8 mouse cellular contexts compared by ENCODE assay signal in the genomic region with DNA sequence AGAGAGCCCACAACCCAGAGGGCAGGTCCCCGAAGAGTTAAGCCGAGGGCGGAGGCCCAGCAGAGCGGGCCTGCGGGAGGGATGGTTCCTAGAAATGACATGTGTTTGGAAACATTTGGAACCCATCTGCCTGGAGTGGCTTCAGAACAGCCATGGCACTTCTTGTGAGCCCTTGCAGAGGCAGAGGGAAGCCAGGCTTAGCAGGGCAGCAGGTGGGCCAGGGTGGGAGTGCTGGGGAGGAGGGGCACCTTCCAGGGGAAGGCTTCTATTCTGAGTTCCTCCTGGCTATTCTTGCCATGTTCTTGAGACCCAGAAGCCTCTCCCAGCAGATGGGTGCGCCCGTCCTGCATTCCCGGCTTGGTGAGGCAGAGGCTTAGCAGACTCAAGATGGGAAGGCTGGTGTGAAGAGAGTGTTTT.
DNase-seq lines count a peak whose midpoint lies in the region; ATAC-seq and TF ChIP-seq lines count a peak whose summit lies in the region.

No protein-coding gene starts in this region.

- DNase-seq in gastrocnemius, postnatal 4 days (ENCODE audit: low spot score in 2 of 2): peak; percentile 23 to 55
- DNase-seq in hindbrain, postnatal 0 days (ENCODE audit: low spot score): no peak
- no peak for DNase-seq in cerebellum, adult 11 months
- DNase-seq in layer of hippocampus, postnatal 25 days (ENCODE audit: extremely low spot score in 1 of 2, low spot score in 1 of 2): no peak

- peak overlapping the region; percentile 78; the same call in 1 of the 2 replicates for H3K27ac ChIP-seq in hindbrain, postnatal 0 days
- peak overlapping the region; percentile 78; the same call in 1 of the 2 replicates for H3K27ac ChIP-seq in neural tube, embryonic 13.5 days (replicated peaks)

- H3K9me3 ChIP-seq in megakaryocyte, embryonic 14.5 days: no peaks in the 10 kb centered on the region
- no peaks in the 10 kb centered on the region for H3K9me3 ChIP-seq in hindbrain, postnatal 0 days (ENCODE audit: low read length)
- no peaks in the 10 kb centered on the region for H3K9me3 ChIP-seq in neural tube, embryonic 13.5 days

- peaks cover 64% of the 10 kb centered on the region for H3K36me3 ChIP-seq in megakaryocyte, embryonic 14.5 days (replicated peaks; ENCODE audit: low read length)
- H3K36me3 ChIP-seq in hindbrain, postnatal 0 days (ENCODE audit: insufficient read depth, low read length): no peaks in the 10 kb centered on the region
- peaks cover 8% of the 10 kb centered on the region; the same call in 1 of the 2 replicates for H3K36me3 ChIP-seq in neural tube, embryonic 13.5 days

- no peak for ATAC-seq in megakaryocyte, adult 5-6 weeks (ENCODE audit: poor library complexity, severe bottlenecking)
- ATAC-seq in hindbrain, postnatal 0 days: no peak
- ATAC-seq in neural tube, embryonic 13.5 days (ENCODE audit: low read depth): no peak
- ATAC-seq in granulocyte monocyte progenitor cell, adult 5-6 weeks (replicated peaks; ENCODE audit: poor library complexity, severe bottlenecking): no peak

- H3K4me3 ChIP-seq in megakaryocyte, embryonic 14.5 days (replicated peaks): peak overlapping the region; percentile 93
- 0 out of 2 replicates have a peak overlapping the region, but pooled peaks have one; percentile 6 for H3K4me3 ChIP-seq in hindbrain, postnatal 0 days (ENCODE audit: low read length)
- peak overlapping the region; percentile 7; the same call in 1 of the 2 replicates for H3K4me3 ChIP-seq in neural tube, embryonic 13.5 days

- peak overlapping the region; percentile 46; the same call in 1 of the 2 replicates for H3K4me2 ChIP-seq in hindbrain, postnatal 0 days (ENCODE audit: low read depth, low read length)
- peak overlapping the region; percentile 33 for H3K4me2 ChIP-seq in neural tube, embryonic 13.5 days

- WGBS in hindbrain, postnatal 0 days: 55% methylated on average over 8 of the region's 8 CpGs
- 66% methylated on average over 8 of the region's 8 CpGs for WGBS in neural tube, embryonic 13.5 days

- no peak for TF ChIP-seq CTCF in hindbrain, postnatal 0 days (IDR thresholded peaks at IDR 0.05; ENCODE audit: low read depth)

- no peaks in the 10 kb centered on the region for H3K27me3 ChIP-seq in megakaryocyte, embryonic 14.5 days (replicated peaks)
- no peaks in the 10 kb centered on the region for H3K27me3 ChIP-seq in hindbrain, postnatal 0 days (ENCODE audit: insufficient read depth, low read length)
- no peaks in the 10 kb centered on the region for H3K27me3 ChIP-seq in neural tube, embryonic 13.5 days

- peaks cover 94% of the 10 kb centered on the region for H3K4me1 ChIP-seq in megakaryocyte, embryonic 14.5 days
- peaks cover 36% of the 10 kb centered on the region for H3K4me1 ChIP-seq in hindbrain, postnatal 0 days (ENCODE audit: insufficient read depth, low read length)
- H3K4me1 ChIP-seq in neural tube, embryonic 13.5 days (replicated peaks): peaks cover 70% of the 10 kb centered on the region

- no peak overlapping the region; the same call in 1 of the 2 replicates for H3K9ac ChIP-seq in hindbrain, postnatal 0 days (replicated peaks; ENCODE audit: low read length)
- peak overlapping the region; percentile 64 for H3K9ac ChIP-seq in neural tube, embryonic 13.5 days

Comparison
In these comparisons a context has a peak if more than half of its experiments do, and no peak if none do; other contexts are left out.
1. H3K4me3 ChIP-seq: peak in every context shown above with its lines; median percentile 93 in megakaryocyte, embryonic 14.5 days; 7 in neural tube, embryonic 13.5 days; 6 in hindbrain, postnatal 0 days.
2. DNase-seq: peak in gastrocnemius, postnatal 4 days (2 of 2); none in hindbrain, postnatal 0 days (single experiment), cerebellum, adult 11 months (single experiment) and layer of hippocampus, postnatal 25 days (0 of 2).